Mouse (Mus musculus): Measurements from ENCODE around the gene Sorbs2. TPM values are rescaled to one million over a fixed set of nuclear protein-coding genes. Genes with fewer than 3 reads are reported as not detected.
A peak's percentile ranks its signal among the peaks of the same experiment; 100 is the strongest.

Gene Sorbs2
- polyA plus RNA-seq, 1 experiment from 2014 or later: 476 TPM

GRCm38 (mm10) chr8:45659473-45659872, 151.9 kb downstream of the Sorbs2 start:
- Histone ChIP-seq H3K27ac (replicated peaks in 1 of 2; ENCODE audit: control insufficient read depth in 1 of 2, insufficient read depth in 1 of 2, low read depth in 2 of 2, low read length in 2 of 2) (peak overlapping the region; percentile 98 to 100), H3K4me1 (ENCODE audit: control insufficient read depth in 2 of 2, insufficient read depth in 2 of 2, low read length in 2 of 2) (peaks cover 10 to 28% of the 10 kb centered on the region in 2 experiments), H3K9ac (ENCODE audit: low read length) (peak overlapping the region; percentile 97), H3K4me3 (ENCODE audit: control insufficient read depth in 1 of 2, insufficient read depth in 1 of 2, low read depth in 1 of 2, low read length in 2 of 2) (peak overlapping the region; percentile 56 to 91), H3K36me3 (ENCODE audit: control insufficient read depth, insufficient read depth, low read length) (peaks cover 20% of the 10 kb centered on the region), H3K4me2 (ENCODE audit: low read length) (peak overlapping the region; percentile 68), H3K27me3 (ENCODE audit: control insufficient read depth, insufficient read depth, low read length) (no peaks in the 10 kb centered on the region), H3K9me3 (ENCODE audit: control insufficient read depth, low read length) (no peaks in the 10 kb centered on the region)
- 19% methylated on average over 4 of the region's 4 CpGs for WGBS
- ATAC-seq (ENCODE audit: insufficient number of reproducible peaks, insufficient read depth, low FRiP score, low read depth): no peak

GRCm38 (mm10) chr8:45660570-45660969, 153.0 kb downstream of the Sorbs2 start:
- Histone ChIP-seq H3K36me3 (ENCODE audit: control insufficient read depth, insufficient read depth, low read length) (peaks cover 27% of the 10 kb centered on the region), H3K4me3 (ENCODE audit: control insufficient read depth in 1 of 2, insufficient read depth in 1 of 2, low read depth in 1 of 2, low read length in 2 of 2) (peak overlapping the region; percentile 56 to 89), H3K27ac (replicated peaks in 1 of 2; ENCODE audit: control insufficient read depth in 1 of 2, insufficient read depth in 1 of 2, low read depth in 2 of 2, low read length in 2 of 2) (peak overlapping the region; percentile 91 to 96), H3K9ac (ENCODE audit: low read length) (peak overlapping the region; percentile 97), H3K27me3 (ENCODE audit: control insufficient read depth, insufficient read depth, low read length) (no peaks in the 10 kb centered on the region), H3K9me3 (ENCODE audit: control insufficient read depth, low read length) (no peaks in the 10 kb centered on the region), H3K4me2 (ENCODE audit: low read length) (peak overlapping the region; percentile 68), H3K4me1 (ENCODE audit: control insufficient read depth in 2 of 2, insufficient read depth in 2 of 2, low read length in 2 of 2) (peaks cover 9 to 24% of the 10 kb centered on the region in 2 experiments)
- 18% methylated on average over 12 of the region's 12 CpGs for WGBS
- no peak for ATAC-seq (ENCODE audit: insufficient number of reproducible peaks, insufficient read depth, low FRiP score, low read depth)

- H3K9ac ChIP-seq (ENCODE audit: low read length): peak overlapping the region; percentile 97
- 29% methylated on average over 4 of the region's 4 CpGs for WGBS
- H3K36me3 ChIP-seq (ENCODE audit: control insufficient read depth, insufficient read depth, low read length): peaks cover 32% of the 10 kb centered on the region
- H3K4me1 ChIP-seq (ENCODE audit: control insufficient read depth in 2 of 2, insufficient read depth in 2 of 2, low read length in 2 of 2): peaks cover 6 to 21% of the 10 kb centered on the region in 2 experiments
- peak overlapping the region; percentile 91 to 96 for H3K27ac ChIP-seq (replicated peaks in 1 of 2; ENCODE audit: control insufficient read depth in 1 of 2, insufficient read depth in 1 of 2, low read depth in 2 of 2, low read length in 2 of 2)
- peak overlapping the region; percentile 56 to 89 for H3K4me3 ChIP-seq (ENCODE audit: control insufficient read depth in 1 of 2, insufficient read depth in 1 of 2, low read depth in 1 of 2, low read length in 2 of 2)
- no peak for ATAC-seq (ENCODE audit: insufficient number of reproducible peaks, insufficient read depth, low FRiP score, low read depth)
- H3K4me2 ChIP-seq (ENCODE audit: low read length): peak overlapping the region; percentile 68
- H3K9me3 ChIP-seq (ENCODE audit: control insufficient read depth, low read length): no peaks in the 10 kb centered on the region
- no peaks in the 10 kb centered on the region for H3K27me3 ChIP-seq (ENCODE audit: control insufficient read depth, insufficient read depth, low read length)
Observed at GRCm38 (mm10) chr8:45661605-45662004, 154.0 kb downstream of the Sorbs2 start.

GRCm38 (mm10) chr8:45666221-45666620, 158.6 kb downstream of the Sorbs2 start:
- no peak for ATAC-seq (ENCODE audit: insufficient number of reproducible peaks, insufficient read depth, low FRiP score, low read depth)
- no peaks in the 10 kb centered on the region for H3K27me3 ChIP-seq (ENCODE audit: control insufficient read depth, insufficient read depth, low read length)
- no peaks in the 10 kb centered on the region for H3K9me3 ChIP-seq (ENCODE audit: control insufficient read depth, low read length)
- peaks cover 3 to 30% of the 10 kb centered on the region in 2 experiments for H3K4me1 ChIP-seq (ENCODE audit: control insufficient read depth in 2 of 2, insufficient read depth in 2 of 2, low read length in 2 of 2)
- 83% methylated on average over 7 of the region's 7 CpGs for WGBS
- peak overlapping the region; percentile 24 to 62; a peak in 1 of 4 replicates for H3K27ac ChIP-seq (replicated peaks in 1 of 2; ENCODE audit: control insufficient read depth in 1 of 2, insufficient read depth in 1 of 2, low read depth in 2 of 2, low read length in 2 of 2)
- H3K4me3 ChIP-seq (ENCODE audit: control insufficient read depth in 1 of 2, insufficient read depth in 1 of 2, low read depth in 1 of 2, low read length in 2 of 2): no peak overlapping the region
- peak overlapping the region; percentile 30 for H3K4me2 ChIP-seq (ENCODE audit: low read length)
- peaks cover 31% of the 10 kb centered on the region for H3K36me3 ChIP-seq (ENCODE audit: control insufficient read depth, insufficient read depth, low read length)
- H3K9ac ChIP-seq (ENCODE audit: low read length): 0 out of 2 replicates have a peak overlapping the region, but pooled peaks have one; percentile 51

- WGBS: 41% methylated on average over 4 of the region's 4 CpGs
- no peak for ATAC-seq (ENCODE audit: insufficient number of reproducible peaks, insufficient read depth, low FRiP score, low read depth)
Observed at GRCm38 (mm10) chr8:45673149-45673548, 165.6 kb downstream of the Sorbs2 start.

GRCm38 (mm10) chr8:45675821-45676279, 168.3 kb downstream of the Sorbs2 start:
- H3K4me3 ChIP-seq (ENCODE audit: control insufficient read depth in 1 of 2, insufficient read depth in 1 of 2, low read depth in 1 of 2, low read length in 2 of 2): no peak overlapping the region
- no peaks in the 10 kb centered on the region for H3K9me3 ChIP-seq (ENCODE audit: control insufficient read depth, low read length)
- WGBS: 57% methylated on average over 6 of the region's 6 CpGs
- peaks cover 5 to 43% of the 10 kb centered on the region in 2 experiments for H3K4me1 ChIP-seq (ENCODE audit: control insufficient read depth in 2 of 2, insufficient read depth in 2 of 2, low read length in 2 of 2)
- no peaks in the 10 kb centered on the region for H3K27me3 ChIP-seq (ENCODE audit: control insufficient read depth, insufficient read depth, low read length)
- H3K9ac ChIP-seq (ENCODE audit: low read length): no peak overlapping the region
- H3K27ac ChIP-seq (replicated peaks in 1 of 2; ENCODE audit: control insufficient read depth in 1 of 2, insufficient read depth in 1 of 2, low read depth in 2 of 2, low read length in 2 of 2): no peak overlapping the region
- ATAC-seq (ENCODE audit: insufficient number of reproducible peaks, insufficient read depth, low FRiP score, low read depth): no peak
- H3K36me3 ChIP-seq (ENCODE audit: control insufficient read depth, insufficient read depth, low read length): peaks cover 44% of the 10 kb centered on the region
- no peak overlapping the region for H3K4me2 ChIP-seq (ENCODE audit: low read length)

More at GRCm38 (mm10) chr8:45673149-45673548, 165.6 kb downstream of the Sorbs2 start:
- no peaks in the 10 kb centered on the region for H3K27me3 ChIP-seq (ENCODE audit: control insufficient read depth, insufficient read depth, low read length)
- H3K9me3 ChIP-seq (ENCODE audit: control insufficient read depth, low read length): no peaks in the 10 kb centered on the region
- no peak overlapping the region for H3K4me3 ChIP-seq (ENCODE audit: control insufficient read depth in 1 of 2, insufficient read depth in 1 of 2, low read depth in 1 of 2, low read length in 2 of 2)
- H3K4me1 ChIP-seq (ENCODE audit: control insufficient read depth in 2 of 2, insufficient read depth in 2 of 2, low read length in 2 of 2): peaks cover 5 to 48% of the 10 kb centered on the region in 2 experiments
- no peak overlapping the region for H3K9ac ChIP-seq (ENCODE audit: low read length)
- peaks cover 22% of the 10 kb centered on the region for H3K36me3 ChIP-seq (ENCODE audit: control insufficient read depth, insufficient read depth, low read length)
- no peak overlapping the region for H3K4me2 ChIP-seq (ENCODE audit: low read length)
- peak overlapping the region in 1 of 2 experiments; percentile 26; a peak in 2 of 4 replicates for H3K27ac ChIP-seq (replicated peaks in 1 of 2; ENCODE audit: control insufficient read depth in 1 of 2, insufficient read depth in 1 of 2, low read depth in 2 of 2, low read length in 2 of 2)

- 66% methylated on average over 10 of the region's 10 CpGs for WGBS
Observed at GRCm38 (mm10) chr8:45677114-45677853, 169.7 kb downstream of the Sorbs2 start.

More at GRCm38 (mm10) chr8:45677114-45677853, 169.7 kb downstream of the Sorbs2 start:
- no peak overlapping the region; a peak in 1 of 4 replicates for H3K27ac ChIP-seq (replicated peaks in 1 of 2; ENCODE audit: control insufficient read depth in 1 of 2, insufficient read depth in 1 of 2, low read depth in 2 of 2, low read length in 2 of 2)
- H3K36me3 ChIP-seq (ENCODE audit: control insufficient read depth, insufficient read depth, low read length): peaks cover 44% of the 10 kb centered on the region
- ATAC-seq (ENCODE audit: insufficient number of reproducible peaks, insufficient read depth, low FRiP score, low read depth): no peak
- peaks cover 6 to 40% of the 10 kb centered on the region in 2 experiments for H3K4me1 ChIP-seq (ENCODE audit: control insufficient read depth in 2 of 2, insufficient read depth in 2 of 2, low read length in 2 of 2)
- no peaks in the 10 kb centered on the region for H3K9me3 ChIP-seq (ENCODE audit: control insufficient read depth, low read length)
- no peak overlapping the region for H3K9ac ChIP-seq (ENCODE audit: low read length)
- no peak overlapping the region for H3K4me2 ChIP-seq (ENCODE audit: low read length)
- no peak overlapping the region for H3K4me3 ChIP-seq (ENCODE audit: control insufficient read depth in 1 of 2, insufficient read depth in 1 of 2, low read depth in 1 of 2, low read length in 2 of 2)
- H3K27me3 ChIP-seq (ENCODE audit: control insufficient read depth, insufficient read depth, low read length): no peaks in the 10 kb centered on the region
